Mouse (Mus musculus) adrenal gland, postnatal 10 days (tissue): ENCODE measurements at regions not wholly inside any gene's neighbourhood (a gene's known extent, or its start where the extent isn't known, plus 50 kb on each side); places are given as distances from the start of the nearest gene placed in this dataset.
"Not testable (repeated sequence)": the region's sequence is repeated elsewhere in the genome, so short reads cannot be mapped to it uniquely, and the experiment has no call there.

ENCODE experiments used
- DNase-seq: peaks from one replicate; pipeline ENCODE4 v3.0.0; 2021; ENCODE audit warnings: mixed read lengths

DNA sequence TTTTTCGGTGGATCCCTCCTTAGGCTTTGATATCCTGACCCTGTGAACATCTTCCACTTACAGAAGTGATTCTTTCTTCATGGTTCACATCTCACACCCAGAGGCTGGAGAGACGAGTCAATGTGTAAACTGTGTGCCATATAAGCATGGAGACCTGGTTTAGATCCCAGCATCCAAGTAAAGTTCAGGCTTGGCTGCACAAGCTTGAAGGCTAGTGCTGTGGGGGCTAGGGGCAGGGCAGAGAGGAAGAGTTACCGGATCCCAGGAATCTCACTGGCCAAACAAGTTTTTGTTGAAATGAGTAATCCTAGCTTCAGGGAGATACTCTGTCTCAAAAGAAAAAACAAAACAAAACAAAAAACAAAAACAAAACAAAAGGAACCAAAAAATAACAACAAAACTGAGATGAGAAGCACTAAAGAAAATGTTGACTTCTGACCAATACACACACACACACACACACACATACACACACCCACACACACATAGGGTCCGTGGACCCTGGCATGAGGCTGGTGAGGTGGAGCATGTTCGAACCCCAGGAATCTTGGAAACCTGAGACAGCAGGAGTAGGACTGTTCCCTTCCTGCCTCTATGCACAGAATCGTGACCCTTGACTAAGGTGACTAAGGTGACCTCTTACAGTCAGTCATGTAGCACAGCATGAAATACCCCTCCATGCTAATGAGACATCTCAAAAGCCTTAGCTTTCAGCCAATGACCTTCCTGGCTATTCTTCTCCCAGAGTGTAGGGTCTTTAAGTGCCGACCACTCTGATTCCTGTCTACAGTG lies 55.2 kb downstream of the Gm12728 start:
- no peak for DNase-seq

DNA sequence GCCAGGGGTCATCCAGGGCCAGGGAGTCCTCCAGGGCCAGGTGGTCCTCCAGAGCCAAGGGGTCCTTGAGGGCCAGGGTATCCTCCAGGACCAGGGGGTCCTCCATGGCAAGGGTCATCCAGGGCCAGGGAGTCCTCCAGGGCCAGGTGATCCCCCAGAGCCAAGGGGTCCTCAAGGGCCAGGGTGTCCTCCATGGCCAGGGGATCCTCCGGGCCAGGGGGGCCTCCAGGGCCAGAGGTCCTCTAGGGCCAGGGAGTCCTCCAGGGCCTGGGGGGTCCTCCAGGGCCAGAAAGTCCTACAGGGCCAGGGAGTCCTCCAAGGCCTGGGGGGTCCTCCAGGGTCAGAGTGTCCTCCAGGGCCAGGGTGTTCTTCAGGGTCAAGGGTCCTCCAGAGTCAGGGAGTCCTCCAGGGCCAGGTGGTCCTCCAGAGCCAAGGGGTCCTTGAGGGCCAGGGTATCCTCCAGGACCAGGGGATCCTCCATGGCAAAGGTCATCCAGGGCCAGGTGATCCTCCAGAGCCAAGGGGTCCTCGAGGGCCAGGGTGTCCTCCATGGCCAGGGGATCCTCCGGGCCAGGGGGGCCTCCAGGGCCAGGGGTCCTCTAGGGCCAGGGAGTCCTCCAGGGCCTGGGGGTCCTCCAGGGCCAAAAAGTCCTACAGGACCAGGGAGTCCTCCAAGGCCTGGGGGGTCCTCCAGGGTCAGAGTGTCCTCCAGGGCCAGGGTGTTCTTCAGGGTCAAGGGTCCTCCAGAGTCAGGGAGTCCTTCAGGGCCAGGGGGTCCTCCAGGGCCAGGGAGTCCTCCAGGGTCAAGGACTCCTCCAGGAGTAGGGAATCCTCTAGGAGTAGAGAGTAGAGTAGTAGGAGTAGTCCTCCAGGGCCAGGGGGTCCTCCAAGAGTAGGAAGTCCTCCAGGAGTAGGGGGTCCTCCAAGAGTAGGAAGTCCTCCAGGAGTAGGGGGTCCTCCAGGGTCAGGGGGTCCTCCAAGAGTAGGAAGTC lies 56.6 kb downstream of the Gm12728 start:
- not testable (repeated sequence) for DNase-seq

DNA sequence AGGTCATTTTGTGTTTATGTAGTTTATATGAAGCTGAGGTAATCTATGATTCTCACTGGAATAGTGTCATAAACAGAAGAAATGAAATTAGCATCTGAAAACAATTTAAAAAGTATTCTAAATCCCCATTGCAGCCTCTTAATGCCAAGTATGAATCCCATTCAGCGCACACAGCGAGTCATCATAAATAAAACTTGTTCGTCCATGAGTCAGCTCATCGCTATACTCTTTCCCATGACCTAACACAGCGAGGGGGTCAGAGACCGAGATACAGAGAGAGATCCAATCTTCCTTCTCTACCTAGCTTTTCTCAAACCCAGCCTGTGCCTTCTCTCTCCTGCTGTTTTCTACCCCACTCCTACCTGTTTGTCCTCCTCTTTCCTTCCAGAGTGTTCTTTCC lies 63.4 kb downstream of the Gm12728 start:
- no peak for DNase-seq

DNA sequence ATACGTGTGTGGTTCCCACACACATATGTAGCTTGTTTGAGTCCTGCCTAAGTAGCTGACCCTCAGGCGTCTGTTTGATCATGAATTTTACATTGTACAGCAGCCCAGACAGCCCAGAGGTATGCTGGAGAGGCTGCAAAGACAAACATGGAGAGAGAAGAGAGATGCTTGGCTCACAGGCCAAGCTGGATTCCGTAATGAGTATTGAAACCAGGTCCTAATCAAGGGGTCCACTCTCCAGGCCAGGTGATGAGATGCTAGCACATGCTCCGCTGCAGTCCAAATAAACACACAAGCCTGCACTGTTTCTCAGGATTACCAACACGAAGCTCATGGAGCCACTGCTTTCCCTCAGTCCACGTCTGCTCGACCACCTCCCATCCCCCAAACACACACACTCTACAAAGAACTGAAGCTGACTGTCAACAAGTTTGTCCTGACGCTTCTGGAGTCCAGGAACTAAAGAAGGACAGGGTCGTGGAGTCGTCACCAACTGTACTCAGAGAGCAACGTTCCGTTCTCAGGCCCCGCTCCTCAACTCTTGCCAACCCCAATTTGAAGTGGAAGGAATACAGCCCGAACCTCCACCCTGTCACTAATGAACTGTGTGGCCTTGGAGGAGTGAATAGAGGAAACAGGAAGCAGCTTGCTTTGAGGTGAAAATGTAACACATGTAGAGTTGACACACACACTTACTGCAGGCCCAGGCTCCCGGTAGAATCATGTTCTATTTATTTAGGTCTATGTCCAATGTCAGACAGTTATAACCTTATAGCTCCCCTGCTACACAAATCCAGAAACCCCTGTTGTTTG lies 69.6 kb downstream of the Gm12728 start:
- DNase-seq, result no peak

DNA sequence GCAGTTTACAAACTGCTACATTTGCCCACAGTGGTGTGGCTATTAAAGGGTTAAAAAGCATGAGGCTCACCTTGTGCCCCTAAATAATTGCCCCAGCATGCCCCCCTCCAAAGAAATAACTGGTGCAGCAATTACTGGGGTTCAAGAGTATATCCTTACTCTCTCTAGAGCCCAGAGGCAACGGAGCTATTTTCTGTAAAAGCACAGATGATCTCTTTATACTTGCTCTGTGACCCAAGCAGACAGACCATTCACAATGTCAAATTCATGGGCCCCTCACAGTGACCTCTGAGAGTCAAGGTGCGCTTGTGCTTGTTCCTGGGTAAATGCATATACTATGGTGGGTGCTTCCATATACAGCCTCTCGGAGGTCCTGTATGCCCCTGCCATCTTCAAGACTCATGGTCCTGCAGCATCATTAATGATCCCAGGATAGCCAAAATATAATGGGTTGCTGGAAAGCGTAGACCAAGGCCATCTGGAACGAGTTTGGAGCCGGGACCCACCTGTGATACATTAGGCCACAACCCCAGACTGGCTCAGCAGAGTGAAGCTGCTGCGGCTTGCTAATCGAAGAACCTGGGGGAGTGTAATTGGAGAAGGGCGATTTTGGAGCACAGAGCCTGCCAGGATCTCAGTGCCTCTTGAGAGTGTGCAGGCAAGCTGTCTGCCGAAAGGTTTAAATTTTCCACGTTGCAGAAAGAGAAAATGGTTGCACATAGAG lies 71.4 kb downstream of the Gm12728 start:
- no peak for DNase-seq

DNA sequence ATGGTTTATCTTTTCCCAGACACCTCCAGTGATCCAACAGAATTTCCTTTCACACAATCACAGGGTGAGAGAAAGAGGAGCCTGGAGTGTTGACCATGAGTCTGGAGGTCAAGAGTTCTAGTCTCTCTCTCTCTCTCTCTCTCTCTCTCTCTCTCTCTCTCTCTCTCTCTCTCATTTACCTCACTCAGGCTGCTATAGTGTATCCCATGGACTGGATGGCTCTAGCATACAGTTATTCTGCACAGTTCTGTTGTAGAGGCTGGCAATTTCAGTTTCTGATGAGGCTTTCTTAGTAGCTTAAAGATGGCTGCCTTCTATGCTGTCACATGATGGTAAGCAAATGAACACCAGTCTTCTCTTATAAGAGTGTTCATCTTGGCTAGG lies 72.0 kb downstream of the Gm12728 start:
- no peak for DNase-seq

DNA sequence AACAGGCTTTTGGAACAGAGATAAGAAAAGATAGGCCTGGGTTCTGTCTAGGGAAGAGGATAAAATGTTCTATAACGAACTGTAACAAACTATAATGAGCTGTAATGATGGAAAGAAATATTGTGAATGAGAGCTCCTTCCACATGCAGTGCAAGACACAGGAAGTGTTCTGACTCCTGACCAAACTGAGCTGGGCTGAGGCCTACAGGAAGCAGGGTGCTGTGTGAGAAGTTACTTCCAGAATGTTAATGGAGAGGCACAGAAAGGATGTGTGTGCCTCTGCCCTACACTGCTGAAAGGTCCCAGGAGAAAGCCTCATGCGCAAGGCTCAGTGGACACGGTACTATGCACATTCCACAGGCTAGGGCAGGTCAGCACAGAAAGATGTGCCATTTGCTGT lies 80.8 kb downstream of the Gm12728 start:
- no peak for DNase-seq

DNA sequence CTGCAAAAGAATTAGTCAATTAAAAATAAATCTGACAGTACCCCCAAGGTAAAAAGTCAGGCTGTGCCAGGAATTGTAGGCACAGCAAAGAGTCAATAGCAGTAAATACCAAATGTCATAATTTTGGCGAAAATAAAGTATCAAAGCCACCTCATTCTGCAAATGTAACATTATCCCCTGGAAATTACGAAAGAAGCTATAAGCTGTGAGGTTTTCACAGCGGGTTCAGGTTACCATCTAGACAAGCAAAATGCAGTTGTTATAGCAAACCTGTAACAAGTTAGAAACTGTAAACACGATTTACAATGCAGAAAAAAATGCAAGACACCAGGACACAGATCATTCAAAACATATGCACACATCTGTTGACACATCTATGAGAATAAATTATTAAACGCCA lies 87.6 kb downstream of the Gm12728 start:
- no peak for DNase-seq

DNA sequence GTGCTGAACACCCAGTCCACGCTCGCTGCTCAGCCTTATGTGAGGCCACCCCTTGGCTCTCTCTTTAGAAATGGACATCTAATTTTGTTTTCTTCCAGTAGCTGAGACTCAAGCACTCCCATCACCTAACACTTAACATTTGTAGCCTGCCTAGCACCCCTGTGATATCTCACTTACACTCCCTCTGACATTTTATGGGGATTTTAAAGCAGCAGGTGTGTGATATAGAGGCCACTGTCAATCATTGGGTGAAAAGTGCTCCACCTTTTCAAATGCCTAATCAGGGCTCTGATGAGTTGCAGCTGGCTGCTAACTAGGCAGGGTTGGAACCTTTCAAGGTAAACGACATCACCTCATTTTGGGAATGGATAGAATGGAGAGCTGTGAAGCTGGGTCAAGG lies 90.2 kb downstream of the Gm12728 start:
- no peak for DNase-seq

DNA sequence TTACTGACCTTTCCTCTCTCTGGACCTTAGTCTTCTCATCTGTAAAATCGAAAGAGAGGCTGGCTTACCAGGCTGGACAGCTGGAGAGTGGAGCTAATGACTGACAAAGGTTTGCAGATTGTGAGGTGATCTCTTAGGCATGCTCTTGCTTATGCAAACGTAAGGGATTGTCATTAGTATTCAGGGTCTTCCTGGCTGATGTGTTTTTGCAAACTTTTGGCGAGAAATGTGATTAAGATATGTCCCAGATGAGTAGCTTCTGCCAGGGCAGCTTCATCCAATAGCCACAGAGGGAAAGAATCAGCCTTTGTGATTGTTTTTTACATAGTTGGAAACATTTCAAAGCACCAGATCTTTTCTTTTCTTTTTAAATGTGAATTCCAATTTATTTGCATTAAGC lies 95.1 kb downstream of the Gm12728 start:
- no peak for DNase-seq

DNA sequence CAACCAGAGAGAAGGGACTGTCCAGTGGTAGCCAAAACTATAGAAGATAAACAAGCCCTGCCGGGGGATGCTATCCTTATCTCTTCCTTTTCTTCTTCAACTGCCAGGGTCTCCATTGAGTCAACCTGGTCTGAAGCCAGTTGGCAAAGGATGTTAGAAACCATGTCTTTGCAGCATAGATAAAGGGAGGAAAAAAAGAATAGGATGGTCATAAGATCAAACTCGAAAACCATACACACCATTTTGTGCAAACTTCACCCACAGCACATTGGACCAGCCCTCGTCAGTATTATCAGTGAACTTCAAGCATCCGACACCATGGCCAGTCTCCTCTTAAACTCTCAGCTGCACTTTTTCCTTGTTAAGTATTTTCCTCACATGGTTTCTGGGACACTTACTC lies 101.8 kb downstream of the Gm12728 start:
- no peak for DNase-seq

DNA sequence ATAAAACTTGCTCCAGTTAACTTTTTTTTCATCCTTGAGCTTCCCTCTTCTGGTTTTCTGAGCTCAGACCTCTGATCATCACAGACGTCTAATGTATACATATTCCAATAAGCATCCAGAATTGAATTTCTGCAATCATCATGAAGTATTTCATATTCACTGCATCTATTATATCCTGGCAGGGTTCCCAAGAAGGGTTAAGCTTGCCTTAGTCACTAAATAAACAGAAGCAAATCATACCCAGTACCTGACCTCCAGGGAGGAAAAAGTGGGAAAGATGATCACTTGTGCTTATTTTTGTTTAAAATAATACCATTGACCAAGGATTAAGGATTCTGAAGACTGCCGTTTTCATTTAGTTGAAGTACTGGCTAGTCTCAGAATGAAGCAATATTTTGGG lies 102.4 kb downstream of the Gm12728 start:
- DNase-seq, result no peak

DNA sequence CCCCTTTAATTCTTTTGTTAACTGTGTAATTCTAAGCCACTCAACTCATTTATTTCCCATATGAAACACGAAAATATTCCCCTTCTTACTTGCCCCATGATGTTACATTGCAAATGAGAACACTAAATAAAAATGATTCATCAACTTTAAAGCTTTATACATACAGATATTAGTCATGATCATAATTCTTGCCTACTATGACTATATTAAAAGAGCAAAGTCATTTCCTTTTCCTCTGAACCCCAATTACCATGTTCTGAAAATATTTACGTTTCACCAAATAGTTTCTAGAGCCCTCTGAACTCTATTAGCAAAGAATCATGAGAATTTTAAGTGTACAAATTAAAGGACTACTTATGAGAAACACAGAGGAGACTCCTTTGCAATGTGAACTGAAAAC lies 105.4 kb downstream of the Gm12728 start:
- DNase-seq, result no peak

DNA sequence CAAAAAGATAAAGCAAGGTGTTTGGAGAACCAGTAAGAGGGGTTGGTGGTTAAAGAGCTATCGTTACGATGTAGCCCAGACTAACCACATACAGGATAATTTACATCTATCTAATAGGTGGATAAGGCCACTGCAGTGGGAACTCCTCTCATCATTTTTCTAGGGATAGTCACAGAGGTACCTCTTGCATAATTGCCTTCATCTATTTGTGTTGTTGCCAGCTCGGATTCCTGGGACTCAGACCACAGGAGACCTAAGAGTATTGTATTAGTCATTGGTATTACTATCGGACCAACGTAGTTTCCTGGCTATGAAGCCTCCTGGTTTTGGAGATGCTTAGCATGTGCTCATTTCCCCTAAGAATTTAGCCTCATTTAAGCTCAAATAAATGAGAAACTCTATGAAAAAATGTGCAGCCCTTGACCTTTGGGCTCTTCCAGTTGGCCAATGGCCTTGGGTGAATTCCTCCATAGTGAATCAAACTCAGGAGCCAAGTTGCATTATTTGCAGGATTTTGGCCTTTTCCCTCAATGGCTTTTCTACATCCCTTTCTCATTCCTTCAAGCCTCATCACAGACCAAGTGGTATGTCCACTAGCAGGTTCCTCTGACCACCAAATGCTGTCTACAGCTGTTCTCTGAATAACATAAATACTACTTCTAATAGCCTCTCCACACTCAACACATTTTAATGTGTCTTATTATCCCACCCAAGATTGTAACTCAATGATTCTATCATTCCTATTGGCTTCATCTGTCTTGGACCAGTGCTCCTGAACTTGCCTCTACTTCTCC lies 108.6 kb downstream of the Gm12728 start:
- no peak for DNase-seq

DNA sequence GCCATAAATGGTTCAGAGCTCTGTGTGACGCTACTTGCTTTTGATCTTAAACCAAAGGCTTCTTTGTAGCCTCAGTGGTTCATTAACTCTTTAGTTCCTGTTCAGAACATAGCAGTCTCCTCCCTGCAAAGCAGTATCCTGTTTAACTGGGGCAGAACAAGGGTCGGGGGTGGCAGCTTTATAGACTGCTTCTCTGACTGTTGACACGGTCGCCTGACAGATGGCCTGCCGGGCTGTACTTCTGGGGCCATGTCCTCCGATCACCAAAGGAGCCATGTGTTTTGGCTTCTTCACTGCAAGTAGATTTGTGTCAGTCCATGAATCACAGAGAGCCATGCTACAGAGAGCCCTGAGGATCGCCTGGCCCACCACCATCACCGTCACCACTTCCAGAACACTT lies 115.2 kb downstream of the Gm12728 start:
- DNase-seq, result no peak

DNA sequence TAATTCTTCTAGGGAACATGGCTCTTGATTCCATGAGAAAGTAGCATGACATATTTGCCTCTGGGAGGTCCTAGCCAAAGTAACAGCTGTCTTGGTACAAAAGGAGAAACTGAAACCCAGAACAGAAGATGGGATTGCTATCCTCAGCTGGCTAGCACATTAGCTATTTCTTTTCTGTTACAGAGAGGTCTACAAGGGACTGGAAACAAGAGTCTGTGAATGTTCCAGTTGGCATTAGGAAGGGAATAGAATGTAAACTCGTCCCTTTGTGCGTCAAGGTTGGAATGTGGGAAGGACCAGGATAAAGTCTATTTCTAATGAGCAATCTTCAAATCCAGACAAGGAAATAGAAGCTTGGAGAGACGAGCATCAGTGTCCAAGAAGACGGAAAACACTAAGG lies 116.7 kb downstream of the Gm12728 start:
- DNase-seq, result no peak

DNA sequence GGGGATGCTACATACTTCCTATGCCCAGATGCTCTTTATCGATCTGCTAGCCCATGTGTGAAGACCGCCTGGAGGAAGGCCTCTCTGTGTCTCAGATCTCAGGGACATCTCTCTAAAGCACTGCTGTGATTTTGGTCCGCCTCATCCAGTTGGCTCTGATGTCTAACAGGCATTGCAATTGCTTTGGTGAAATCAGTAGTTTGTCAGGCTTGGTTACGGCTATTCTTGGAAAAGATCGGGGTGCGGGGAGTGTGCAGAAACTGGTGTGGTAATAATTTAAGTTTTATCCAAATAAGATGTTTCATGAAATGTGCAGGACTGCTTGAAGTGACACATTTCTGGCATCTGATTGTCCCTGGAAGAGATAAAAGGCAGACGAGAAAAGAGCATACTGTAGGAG lies 117.9 kb downstream of the Gm12728 start:
- no peak for DNase-seq

DNA sequence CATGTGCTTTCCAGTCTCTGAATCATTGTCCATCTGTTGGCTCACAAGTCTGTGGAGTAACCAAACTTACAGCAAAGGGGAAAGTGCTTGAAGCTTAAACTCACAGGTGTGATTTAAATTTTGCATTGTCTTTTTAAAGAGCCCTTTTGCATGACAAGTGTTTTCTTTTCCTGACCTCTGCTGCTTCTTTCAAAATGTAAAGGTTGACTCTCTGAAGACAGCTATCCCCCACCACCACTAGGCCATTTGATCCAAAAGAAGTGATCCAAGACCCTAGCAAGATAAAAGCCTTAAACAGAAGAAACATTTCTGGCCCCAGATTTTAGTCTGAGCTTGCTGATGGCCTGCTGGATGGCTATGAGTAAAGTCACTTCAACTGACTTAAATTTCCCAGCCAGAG lies 118.6 kb downstream of the Gm12728 start:
- DNase-seq, result no peak

DNA sequence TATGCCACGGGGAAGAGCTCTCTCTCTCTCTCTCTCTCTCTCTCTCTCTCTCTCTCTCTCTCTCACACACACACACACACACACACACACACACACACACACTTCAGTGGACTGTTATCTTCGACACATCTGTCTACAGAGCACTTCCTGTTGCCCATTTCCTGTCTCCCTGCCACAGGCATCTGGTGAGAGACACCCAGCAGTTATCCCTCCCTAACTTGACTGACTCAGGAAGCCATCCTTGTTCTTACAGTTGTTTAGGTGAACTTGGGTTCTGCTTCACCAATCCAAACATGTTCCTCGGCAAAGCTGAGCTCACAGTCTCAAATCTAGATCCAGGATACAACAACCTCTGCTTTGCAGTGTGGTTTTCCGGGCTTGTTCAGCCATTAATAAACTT lies 119.6 kb downstream of the Gm12728 start:
- no peak for DNase-seq

DNA sequence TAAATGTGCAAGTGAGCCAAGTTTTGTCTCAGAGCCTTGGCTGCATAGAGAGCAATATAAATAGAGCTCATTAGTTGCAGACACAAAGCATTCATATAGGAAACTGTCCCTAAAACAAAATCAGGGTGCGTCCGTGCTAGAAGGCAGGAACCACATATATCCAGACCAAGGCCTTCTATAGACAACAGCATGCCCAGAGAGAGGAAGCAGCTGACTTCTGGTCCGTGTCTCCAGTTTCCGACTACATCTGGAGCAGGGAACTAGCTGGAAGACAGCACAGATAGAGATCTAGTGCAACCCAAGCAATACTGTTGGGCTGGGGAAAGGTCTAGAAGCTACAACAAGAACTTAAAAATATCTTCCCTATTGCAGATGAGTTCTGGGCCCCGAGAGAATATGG lies 121.0 kb downstream of the Gm12728 start:
- no peak for DNase-seq

DNA sequence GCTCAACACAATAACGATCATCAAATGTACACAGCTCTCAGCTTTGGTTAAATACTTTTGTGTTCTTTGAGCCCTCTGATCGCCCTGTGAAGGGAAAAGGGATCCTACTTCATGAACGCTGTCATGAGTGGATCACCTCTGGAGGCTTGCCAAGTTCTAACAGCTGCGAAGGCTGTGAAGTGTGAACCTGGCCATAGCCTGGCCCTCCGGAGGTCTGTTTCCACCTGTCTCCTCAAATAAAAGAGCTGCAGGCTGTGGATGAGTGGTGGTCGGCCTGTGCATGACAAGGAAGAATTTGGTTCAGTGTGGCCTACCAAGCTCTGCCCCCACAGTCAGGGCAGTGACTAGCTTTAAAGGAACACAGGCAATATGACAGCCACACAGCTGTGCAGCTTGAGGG lies 122.0 kb downstream of the Gm12728 start:
- DNase-seq, result no peak
